Mouse (Mus musculus): ENCODE measurements around the gene Ddc. TPM values are rescaled to one million over a fixed set of nuclear protein-coding genes. Genes with fewer than 3 reads are reported as not detected.

Gene Ddc
- total and polyA plus RNA-seq, 3 experiments, result 0.07 to 0.08 TPM; not detected in 1

- TF ChIP-seq POLR2A (IDR thresholded peaks at IDR 0.05; ENCODE audit: control insufficient read depth in 1 of 2, insufficient read depth in 1 of 2, low read depth in 1 of 2, low read length in 2 of 2, poor library complexity in 1 of 2) (no peak), ZNF384 (IDR thresholded peaks at IDR 0.05; ENCODE audit: low read depth, low read length) (peak; percentile 77), BHLHE40 (IDR thresholded peaks at IDR 0.05; ENCODE audit: borderline replicate concordance, low read depth, low read length) (peak; percentile 78; the same call in 1 of the 2 replicates), ETS1 (IDR thresholded peaks at IDR 0.05; ENCODE audit: low read depth, low read length) (0 out of 2 replicates have a peak, but pooled peaks have one; percentile 23)
- Histone ChIP-seq H3K4me1 (ENCODE audit: control insufficient read depth in 1 of 2, insufficient read depth in 2 of 2, low read length in 2 of 2) (peaks cover 12 to 23% of the 10 kb centered on the region in 2 experiments), H3K27me3 (ENCODE audit: control insufficient read depth in 1 of 2, insufficient read depth in 2 of 2, low read length in 2 of 2) (peaks cover 0 to 4% of the 10 kb centered on the region in 2 experiments; a peak in 3 of 4 replicates), H3K79me2 (ENCODE audit: control insufficient read depth, insufficient read depth, low read length, poor library complexity) (no peaks in the 10 kb centered on the region), H3K36me3 (ENCODE audit: control insufficient read depth in 1 of 2, insufficient read depth in 2 of 2, low read length in 2 of 2) (peaks cover 0 to 23% of the 10 kb centered on the region in 2 experiments; a peak in 2 of 4 replicates), H3K9ac (ENCODE audit: control insufficient read depth, low read depth, low read length, poor library complexity, severe bottlenecking) (no peak overlapping the region), H3K27ac (ENCODE audit: control insufficient read depth, low read depth, low read length) (no peak overlapping the region), H3K4me3 (ENCODE audit: control insufficient read depth in 1 of 2, insufficient read depth in 1 of 2, low read depth in 2 of 2, low read length in 2 of 2) (no peak overlapping the region), H3K9me3 (replicated peaks; ENCODE audit: insufficient read depth, low read length) (no peaks in the 10 kb centered on the region)
- DNase-seq (ENCODE audit: low read depth, low spot score), result peak; percentile 30
Measured at GRCm38 (mm10) chr11:11878278-11878980, 19.5 kb downstream of the Ddc start.

DNA sequence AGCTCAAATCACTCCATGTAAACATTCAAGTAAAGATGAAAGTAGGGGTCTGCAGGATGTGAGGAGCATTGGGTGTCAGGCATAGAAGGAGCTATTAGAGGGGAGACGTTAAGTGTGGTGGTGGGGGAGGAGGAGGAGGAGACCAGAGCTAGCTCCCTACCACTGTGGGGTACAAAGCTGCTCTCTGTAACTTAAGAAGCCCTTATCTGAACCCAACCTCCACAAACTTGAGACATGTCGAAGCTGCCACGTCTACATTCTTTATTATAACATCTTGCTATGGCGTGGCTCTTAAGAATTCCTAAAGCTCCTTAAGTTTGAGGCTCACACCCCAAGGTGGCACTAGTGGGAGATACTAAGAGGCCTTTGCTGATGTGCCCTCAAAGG, 20.1 kb downstream of the Ddc start:
- no peak overlapping the region for H3K9ac ChIP-seq (ENCODE audit: control insufficient read depth, low read depth, low read length, poor library complexity, severe bottlenecking)
- H3K27ac ChIP-seq (ENCODE audit: control insufficient read depth, low read depth, low read length), result no peak overlapping the region
- DNase-seq (ENCODE audit: low read depth, low spot score), result peak; percentile 25
- no peak overlapping the region for H3K4me3 ChIP-seq (ENCODE audit: control insufficient read depth in 1 of 2, insufficient read depth in 1 of 2, low read depth in 2 of 2, low read length in 2 of 2)
- peaks cover 0 to 23% of the 10 kb centered on the region in 2 experiments; a peak in 2 of 4 replicates for H3K36me3 ChIP-seq (ENCODE audit: control insufficient read depth in 1 of 2, insufficient read depth in 2 of 2, low read length in 2 of 2)
- H3K27me3 ChIP-seq (ENCODE audit: control insufficient read depth in 1 of 2, insufficient read depth in 2 of 2, low read length in 2 of 2), result peaks cover 0 to 4% of the 10 kb centered on the region in 2 experiments; a peak in 3 of 4 replicates
- no peaks in the 10 kb centered on the region for H3K79me2 ChIP-seq (ENCODE audit: control insufficient read depth, insufficient read depth, low read length, poor library complexity)
- H3K4me1 ChIP-seq (ENCODE audit: control insufficient read depth in 1 of 2, insufficient read depth in 2 of 2, low read length in 2 of 2), result peaks cover 12 to 23% of the 10 kb centered on the region in 2 experiments
- no peak for TF ChIP-seq MAFK (IDR thresholded peaks at IDR 0.05; ENCODE audit: borderline replicate concordance, low read depth, low read length)
- no peaks in the 10 kb centered on the region for H3K9me3 ChIP-seq (replicated peaks; ENCODE audit: insufficient read depth, low read length)

GRCm38 (mm10) chr11:11876366-11876765, 21.6 kb downstream of the Ddc start:
- Histone ChIP-seq H3K36me3 (ENCODE audit: control insufficient read depth in 1 of 2, insufficient read depth in 2 of 2, low read length in 2 of 2) (peaks cover 0 to 23% of the 10 kb centered on the region in 2 experiments; a peak in 2 of 4 replicates), H3K4me3 (ENCODE audit: control insufficient read depth in 1 of 2, insufficient read depth in 1 of 2, low read depth in 2 of 2, low read length in 2 of 2) (no peak overlapping the region), H3K9ac (ENCODE audit: control insufficient read depth, low read depth, low read length, poor library complexity, severe bottlenecking) (no peak overlapping the region), H3K27ac (ENCODE audit: control insufficient read depth, low read depth, low read length) (no peak overlapping the region), H3K27me3 (ENCODE audit: control insufficient read depth in 1 of 2, insufficient read depth in 2 of 2, low read length in 2 of 2) (peaks cover 0 to 3% of the 10 kb centered on the region in 2 experiments; a peak in 3 of 4 replicates), H3K79me2 (ENCODE audit: control insufficient read depth, insufficient read depth, low read length, poor library complexity) (no peaks in the 10 kb centered on the region), H3K9me3 (replicated peaks; ENCODE audit: insufficient read depth, low read length) (no peaks in the 10 kb centered on the region), H3K4me1 (ENCODE audit: control insufficient read depth in 1 of 2, insufficient read depth in 2 of 2, low read length in 2 of 2) (peaks cover 12 to 23% of the 10 kb centered on the region in 2 experiments)
- peak; percentile 72 for DNase-seq (ENCODE audit: low read depth, low spot score)
- TF ChIP-seq UBTF (IDR thresholded peaks at IDR 0.05; ENCODE audit: borderline replicate concordance, insufficient read depth, low read depth, low read length) (no peak), ZNF384 (IDR thresholded peaks at IDR 0.05; ENCODE audit: low read depth, low read length) (peak; percentile 88), E2F4 (IDR thresholded peaks at IDR 0.05; ENCODE audit: borderline replicate concordance, low read depth, low read length) (no peak), SIN3A (IDR thresholded peaks at IDR 0.05; ENCODE audit: low read length) (peak; percentile 41), TBP (IDR thresholded peaks at IDR 0.05; ENCODE audit: low read depth, low read length) (no peak), ZKSCAN1 (IDR thresholded peaks at IDR 0.05; ENCODE audit: low read depth, low read length) (no peak), GABPA (IDR thresholded peaks at IDR 0.05; ENCODE audit: low read depth, low read length) (no peak), ZMIZ1 (IDR thresholded peaks at IDR 0.05; ENCODE audit: low read depth, low read length) (no peak), CTCF (IDR thresholded peaks at IDR 0.05 in 2 of 3, conservative IDR thresholded peaks at IDR 0.05 in 1 of 3; ENCODE audit: control insufficient read depth in 1 of 3, insufficient read depth in 1 of 3, low read depth in 2 of 3, low read length in 3 of 3, poor library complexity in 1 of 3, severe bottlenecking in 1 of 3) (no peak), SMC3 (IDR thresholded peaks at IDR 0.05; ENCODE audit: low read depth, low read length) (no peak), MAZ (IDR thresholded peaks at IDR 0.05; ENCODE audit: low read depth, low read length) (no peak), JUND (IDR thresholded peaks at IDR 0.05; ENCODE audit: low read depth, low read length) (no peak), POLR2A (IDR thresholded peaks at IDR 0.05; ENCODE audit: control insufficient read depth in 1 of 2, insufficient read depth in 1 of 2, low read depth in 1 of 2, low read length in 2 of 2, poor library complexity in 1 of 2) (no peak), USF2 (IDR thresholded peaks at IDR 0.05; ENCODE audit: borderline replicate concordance in 1 of 2, insufficient read depth in 1 of 2, low read depth in 1 of 2, low read length in 2 of 2) (no peak), NELFE (IDR thresholded peaks at IDR 0.05; ENCODE audit: low read depth, low read length) (no peak), HCFC1 (IDR thresholded peaks at IDR 0.05; ENCODE audit: low read depth, low read length) (no peak), NRF1 (IDR thresholded peaks at IDR 0.05; ENCODE audit: insufficient read depth, low read depth, low read length, poor library complexity, severe bottlenecking) (no peak), USF1 (IDR thresholded peaks at IDR 0.05; ENCODE audit: low read depth, low read length) (peak; percentile 44; the same call in 1 of the 2 replicates), RAD21 (IDR thresholded peaks at IDR 0.05; ENCODE audit: low read depth, low read length) (no peak), MEF2A (IDR thresholded peaks at IDR 0.05; ENCODE audit: extremely low read depth, insufficient replicate concordance, low read depth, low read length, poor library complexity, severe bottlenecking) (no peak)

All from MEL (cell line).